Mouse (Mus musculus): ENCODE results near the gene Igsf23. TPM values are rescaled to one million over a fixed set of nuclear protein-coding genes. Genes with fewer than 3 reads are reported as not detected.
A peak's percentile ranks its signal among the peaks of the same experiment; 100 is the strongest.

Gene Igsf23
- polyA plus RNA-seq, 1 experiment from 2014 or later = 0.89 TPM

GRCm38 (mm10) chr7:19910421-19911291 lies 39.9 kb downstream of the Igsf23 start:
- WGBS (ENCODE audit: insufficient replicate concordance) = 46% methylated on average over 21 of the region's 21 CpGs
- Histone ChIP-seq H3K9me3 (ENCODE audit: low read length) (no peaks in the 10 kb centered on the region), H3K9ac (replicated peaks) (no peak overlapping the region), H3K36me3 (replicated peaks; ENCODE audit: insufficient read depth, low read length) (peaks cover 23% of the 10 kb centered on the region), H3K4me2 (ENCODE audit: low read depth, low read length) (no peak overlapping the region), H3K4me1 (ENCODE audit: insufficient read depth) (no peaks in the 10 kb centered on the region), H3K27ac (ENCODE audit: low read depth) (no peak overlapping the region), H3K4me3 (ENCODE audit: low read depth, low read length) (no peak overlapping the region), H3K27me3 (ENCODE audit: insufficient read depth, low read length) (no peaks in the 10 kb centered on the region)
- DNase-seq (peak; percentile 86), ATAC-seq (peak; percentile 56)
- TF ChIP-seq CTCF (IDR thresholded peaks at IDR 0.05; ENCODE audit: low read depth) (peak; percentile 93), EP300 (IDR thresholded peaks at IDR 0.05; ENCODE audit: low read depth) (no peak)

GRCm38 (mm10) chr7:19889881-19890280 lies 60.7 kb downstream of the Igsf23 start:
- Histone ChIP-seq H3K36me3 (replicated peaks; ENCODE audit: insufficient read depth, low read length) (no peaks in the 10 kb centered on the region), H3K9ac (replicated peaks) (no peak overlapping the region), H3K4me1 (ENCODE audit: insufficient read depth) (no peaks in the 10 kb centered on the region), H3K27ac (ENCODE audit: low read depth) (no peak overlapping the region), H3K4me2 (ENCODE audit: low read depth, low read length) (no peak overlapping the region), H3K27me3 (ENCODE audit: insufficient read depth, low read length) (no peaks in the 10 kb centered on the region), H3K9me3 (ENCODE audit: low read length) (no peaks in the 10 kb centered on the region), H3K4me3 (ENCODE audit: low read depth, low read length) (no peak overlapping the region)
- WGBS (ENCODE audit: insufficient replicate concordance) = 35% methylated on average over 8 of the region's 8 CpGs
- DNase-seq (peak; percentile 76), ATAC-seq (no peak)
- TF ChIP-seq EP300 (IDR thresholded peaks at IDR 0.05; ENCODE audit: low read depth) (no peak), CTCF (IDR thresholded peaks at IDR 0.05; ENCODE audit: low read depth) (peak; percentile 84)

GRCm38 (mm10) chr7:19887849-19888248 lies 62.7 kb downstream of the Igsf23 start, which contains the start of gene Ceacam19:
Gene Ceacam19 (minus strand): TSS chr7:19887965.
- ATAC-seq = no peak
- H3K36me3 ChIP-seq (replicated peaks; ENCODE audit: insufficient read depth, low read length) = no peaks in the 10 kb centered on the region
- no peak within 1 kb of the TSS for H3K9ac ChIP-seq (replicated peaks)
- TF ChIP-seq CTCF (IDR thresholded peaks at IDR 0.05; ENCODE audit: low read depth) (no peak), EP300 (IDR thresholded peaks at IDR 0.05; ENCODE audit: low read depth) (no peak)
- no peaks in the 10 kb centered on the region for H3K9me3 ChIP-seq (ENCODE audit: low read length)
- H3K4me1 ChIP-seq (ENCODE audit: insufficient read depth) = no peaks in the 10 kb centered on the region
- DNase-seq = no peak
- no peak within 1 kb of the TSS for H3K4me2 ChIP-seq (ENCODE audit: low read depth, low read length)
- no peak within 1 kb of the TSS for H3K27ac ChIP-seq (ENCODE audit: low read depth)
- WGBS (ENCODE audit: insufficient replicate concordance) = 49% methylated on average over 7 of the region's 7 CpGs
- no peak within 1 kb of the TSS for H3K4me3 ChIP-seq (ENCODE audit: low read depth, low read length)
- no peaks in the 10 kb centered on the region for H3K27me3 ChIP-seq (ENCODE audit: insufficient read depth, low read length)

Other genes with a start within 250 kb of the Igsf23 start
- gene Tomm40, start 235.3 kb downstream of the Igsf23 start, polyA plus RNA-seq (2015; fragmentation: Nextera tagmentation; extraction: Ambion mirVana) = 81.5 and 83.6 TPM in 2 replicates
- 51.0 and 51.3 TPM in 2 replicates for gene Nectin2, start 200.3 kb downstream of the Igsf23 start, polyA plus RNA-seq (2015; fragmentation: Nextera tagmentation; extraction: Ambion mirVana)
- gene Bcam, start 179.7 kb downstream of the Igsf23 start, polyA plus RNA-seq (2015; fragmentation: Nextera tagmentation; extraction: Ambion mirVana) = 8.8 and 9.3 TPM in 2 replicates
- 9.6 and 10.8 TPM in 2 replicates for gene Cblc, start 153.9 kb downstream of the Igsf23 start, polyA plus RNA-seq (2015; fragmentation: Nextera tagmentation; extraction: Ambion mirVana)
- gene Bcl3, start 128.0 kb downstream of the Igsf23 start, polyA plus RNA-seq (2015; fragmentation: Nextera tagmentation; extraction: Ambion mirVana) = 5.4 and 11.2 TPM in 2 replicates
- 0.18 and 0.19 TPM in 2 replicates for gene Gm19345, start 98.8 kb downstream of the Igsf23 start, polyA plus RNA-seq (2015; fragmentation: Nextera tagmentation; extraction: Ambion mirVana)
- 0.09 TPM in 1 of 2 replicates, not detected in the other for gene Ceacam16, start 89.5 kb downstream of the Igsf23 start, polyA plus RNA-seq (2015; fragmentation: Nextera tagmentation; extraction: Ambion mirVana)
- not detected in 2 replicates for gene Ceacam19, start 62.8 kb downstream of the Igsf23 start, polyA plus RNA-seq (2015; fragmentation: Nextera tagmentation; extraction: Ambion mirVana)
- gene Pvr, start 29.6 kb downstream of the Igsf23 start, polyA plus RNA-seq (2015; fragmentation: Nextera tagmentation; extraction: Ambion mirVana) = 2.2 and 3.0 TPM in 2 replicates
- gene Ceacam20, start 14.7 kb upstream of the Igsf23 start, polyA plus RNA-seq (2015; fragmentation: Nextera tagmentation; extraction: Ambion mirVana) = not detected in 2 replicates
- gene Nlrp9b, start 40.7 kb upstream of the Igsf23 start, polyA plus RNA-seq (2015; fragmentation: Nextera tagmentation; extraction: Ambion mirVana) = not detected in 2 replicates
- not detected in 2 replicates for gene Vmn1r91, start 148.9 kb upstream of the Igsf23 start, polyA plus RNA-seq (2015; fragmentation: Nextera tagmentation; extraction: Ambion mirVana)
- not detected in 2 replicates for gene Gm16442, start 171.8 kb upstream of the Igsf23 start, polyA plus RNA-seq (2015; fragmentation: Nextera tagmentation; extraction: Ambion mirVana)
- gene Vmn1r93, start 188.3 kb upstream of the Igsf23 start, polyA plus RNA-seq (2015; fragmentation: Nextera tagmentation; extraction: Ambion mirVana) = not detected in 2 replicates
- gene Vmn1r94, start 217.6 kb upstream of the Igsf23 start, polyA plus RNA-seq (2015; fragmentation: Nextera tagmentation; extraction: Ambion mirVana) = not detected in 2 replicates
- gene Vmn1r95, start 243.0 kb upstream of the Igsf23 start, polyA plus RNA-seq (2015; fragmentation: Nextera tagmentation; extraction: Ambion mirVana) = not detected in 2 replicates